Mouse (Mus musculus): ENCODE measurements around the gene Defb18.
"Not testable (repeated sequence)": the region's sequence is repeated elsewhere in the genome, so short reads cannot be mapped to it uniquely, and the experiment has no call there.

Defb18 gene

GRCm38 (mm10) chr1:18237343-18237742 lies at the start of gene Defb18:
Gene Defb18, minus strand, starts transcription at chr1:18237443.
- no peak for DNase-seq (ENCODE audit: low spot score)

DNA sequence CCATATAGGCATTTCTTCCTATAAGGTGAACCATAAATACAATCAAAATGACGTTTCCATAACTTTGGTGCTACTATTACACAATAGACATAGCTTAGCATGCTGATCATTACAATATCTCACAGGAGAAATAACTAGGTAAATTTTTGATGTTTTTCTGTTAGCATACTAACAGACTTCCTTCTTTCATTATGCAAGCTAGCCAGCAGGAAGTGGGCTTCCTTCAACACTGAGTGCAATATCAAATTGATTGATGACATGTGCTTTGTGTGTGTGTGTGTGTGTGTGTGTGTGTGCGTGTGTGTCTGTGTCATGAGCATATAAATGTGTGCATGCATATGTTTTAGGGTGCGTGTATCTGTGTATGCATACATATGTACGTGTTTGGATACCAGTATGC lies 33.9 kb upstream of the Defb18 start:
- no peak for DNase-seq (ENCODE audit: low spot score)

GRCm38 (mm10) chr1:18268845-18269244 lies 31.6 kb upstream of the Defb18 start:
- DNase-seq (ENCODE audit: low spot score): no peak

- DNase-seq (ENCODE audit: low spot score): no peak
These were observed 27.8 kb upstream of the Defb18 start, which contains the start of gene Defb41 for GRCm38 (mm10) chr1:18265038-18265437. Gene Defb41, minus strand, starts transcription at chr1:18265138.

- DNase-seq (ENCODE audit: low spot score): not testable (repeated sequence)
These were observed 8.7 kb upstream of the Defb18 start for GRCm38 (mm10) chr1:18245801-18246580.

- DNase-seq (ENCODE audit: low spot score): no peak
These were observed 13.8 kb downstream of the Defb18 start for GRCm38 (mm10) chr1:18223385-18223945.

DNA sequence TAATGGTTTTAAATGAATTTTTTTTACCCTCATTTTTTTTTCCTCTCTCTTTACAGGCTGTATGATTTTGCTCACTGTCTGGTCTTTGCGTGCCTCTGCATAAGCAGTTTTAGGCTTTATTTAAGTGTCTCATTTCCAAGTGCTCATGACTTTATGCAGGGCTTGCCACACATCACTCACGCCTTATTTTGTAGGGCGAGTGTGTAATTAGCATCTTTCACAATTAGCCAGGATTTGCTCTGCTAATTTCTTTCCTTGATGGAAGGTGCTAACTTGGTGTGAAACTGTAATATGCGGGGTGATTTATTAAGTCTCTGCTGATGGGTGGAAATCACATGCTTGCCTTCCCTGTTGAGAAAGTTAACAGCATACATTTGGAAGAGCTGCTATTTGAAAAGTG lies 45.5 kb downstream of the Defb18 start:
- DNase-seq (ENCODE audit: low spot score): no peak

DNA sequence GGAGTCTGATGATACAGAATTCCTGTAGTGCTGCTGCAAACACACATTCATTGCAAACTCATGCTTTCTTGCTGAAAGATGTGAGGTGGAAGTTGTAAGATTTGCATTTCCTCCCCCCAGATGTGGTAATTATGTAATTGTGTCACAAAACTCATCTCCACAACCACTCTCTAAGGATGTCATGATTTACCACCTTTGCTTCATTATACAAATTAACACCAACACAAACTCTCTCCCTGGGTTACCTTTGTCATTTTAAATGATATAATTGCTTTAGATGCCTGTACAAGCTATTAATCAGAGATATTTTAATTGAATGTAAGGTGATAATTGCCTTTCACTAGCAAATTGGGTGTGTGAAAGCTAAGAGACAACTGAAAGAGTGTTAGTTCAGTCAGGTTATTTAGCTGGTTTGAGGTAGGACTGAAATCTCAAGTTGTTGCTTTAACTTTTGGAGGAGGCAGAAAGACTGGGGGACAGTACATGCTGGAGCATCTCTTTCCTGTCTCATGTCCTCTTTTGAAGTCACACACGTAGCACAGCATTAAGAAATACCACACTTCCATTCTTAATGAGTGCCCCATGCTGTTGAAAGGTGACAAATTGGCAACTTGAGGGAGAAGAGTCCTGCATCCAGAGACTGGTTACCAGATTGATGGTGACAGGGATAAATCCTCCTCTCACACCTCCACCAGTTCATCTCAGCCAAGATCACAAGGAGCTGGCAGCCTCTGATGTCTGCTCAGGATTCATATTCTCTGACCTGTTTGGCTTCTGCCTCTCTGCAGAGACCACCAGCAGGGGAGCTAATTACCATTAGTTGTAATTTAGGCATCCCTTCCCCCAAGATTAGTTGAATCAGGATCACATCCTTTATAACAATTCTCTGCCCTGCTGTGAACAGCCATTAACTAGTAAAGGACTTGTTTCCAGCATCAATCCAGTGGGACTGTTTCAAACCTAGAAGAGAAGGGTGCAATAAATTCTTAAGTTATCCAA lies 46.2 kb downstream of the Defb18 start:
- DNase-seq (ENCODE audit: low spot score): no peak

Measured in lung, postnatal 25 days (tissue).